Mouse (Mus musculus) gastrocnemius, adult 2 months (tissue): ENCODE measurements around the gene Rad9a. TPM values are rescaled to one million over a fixed set of nuclear protein-coding genes. Genes with fewer than 3 reads are reported as not detected.
"Not testable (repeated sequence)": the region's sequence is repeated elsewhere in the genome, so short reads cannot be mapped to it uniquely, and the experiment has no call there.

Experiments used
- DNase-seq: peaks from one replicate; pipeline ENCODE4 v3.0.0; 2022
- H3K27ac ChIP-seq: fragments of 200-600 bp; 2 replicates; pipeline ENCODE4 v1.8.1; 2022; ENCODE audit warnings: mild to moderate bottlenecking
- H3K4me3 ChIP-seq: fragments of 200-600 bp; 2 replicates; pipeline ENCODE4 v1.8.1; 2022; ENCODE audit warnings: mild to moderate bottlenecking, moderate library complexity
- CTCF ChIP-seq: fragments of 200-600 bp; IDR thresholded peaks from 2 replicates; pipeline ENCODE4 v1.8.1; 2022; ENCODE audit warnings: antibody characterized with exemption, mild to moderate bottlenecking, moderate library complexity
- intact Hi-C: fragments of 180-260 bp; cut with DNase I; formaldehyde crosslinking; loops from one replicate; pipeline ENCODE4 v1.15.1; 2025
- long read RNA-seq, 2 experiments: library from polyadenylated mRNA; stranded (forward); transcript quantifications; one replicate each; pipeline ENCODE4 v2.0.0; 2021
- total RNA-seq, 2 experiments: library from RNA; stranded (reverse); gene quantifications; 2 replicates each; pipeline ENCODE4 v1.2.3; 2021

Gene Rad9a
- 1 to 10 TPM; 2.8 to 3.4 TPM for total RNA-seq
- long read RNA-seq, experiment 1, partial matches to known transcripts, result 0 of 2 reads
- long read RNA-seq, experiment 1, other reads (novel, unspliced or antisense), result 0 of 2 reads
- long read RNA-seq, experiment 2, partial matches to known transcripts, result 0 of 1 reads
- long read RNA-seq, experiment 2, other reads (novel, unspliced or antisense), result 0 of 1 reads

- Histone ChIP-seq H3K4me3 (peak within 1 kb of the TSS; percentile 83), H3K27ac (peak within 1 kb of the TSS; percentile 92)
- intact Hi-C loops, result no loop called here
- TF ChIP-seq CTCF, result no peak
- DNase-seq, result peak; percentile 97
Observed at GRCm38 (mm10) chr19:4201291-4201909, at the start of gene Rad9a. TSS of gene Rad9a (minus strand) at chr19:4201662.

GRCm38 (mm10) chr19:4248683-4249082, 47.2 kb upstream of the Rad9a start:
- intact Hi-C loops, H3K27ac ChIP-seq, H3K4me3 ChIP-seq, DNase-seq: not testable (repeated sequence)

- intact Hi-C loops, result no loop called here
- Histone ChIP-seq H3K4me3 (no peak overlapping the region), H3K27ac (no peak overlapping the region)
- TF ChIP-seq CTCF, result peak; percentile 42
- DNase-seq, result no peak
Observed at GRCm38 (mm10) chr19:4247010-4247409, 45.5 kb upstream of the Rad9a start.

- TF ChIP-seq CTCF, result no peak
- Histone ChIP-seq H3K27ac (no peak overlapping the region), H3K4me3 (no peak overlapping the region)
- no peak for DNase-seq
- intact Hi-C loops, result no loop called here
Observed at GRCm38 (mm10) chr19:4244775-4245174, 43.3 kb upstream of the Rad9a start.

- Histone ChIP-seq H3K27ac (no peak overlapping the region), H3K4me3 (no peak overlapping the region)
- DNase-seq, result no peak
- TF ChIP-seq CTCF, result no peak
- intact Hi-C loops, result no loop called here
Observed at GRCm38 (mm10) chr19:4242416-4242815, 41.0 kb upstream of the Rad9a start.

GRCm38 (mm10) chr19:4240247-4240668, 38.8 kb upstream of the Rad9a start:
- no peak overlapping the region for H3K4me3 ChIP-seq
- no peak overlapping the region for H3K27ac ChIP-seq
- no peak for DNase-seq
- no peak for TF ChIP-seq CTCF
- intact Hi-C loops, result no loop called here

- intact Hi-C loops, result no loop called here
- TF ChIP-seq CTCF, result no peak
- Histone ChIP-seq H3K27ac (no peak overlapping the region), H3K4me3 (no peak overlapping the region)
- no peak for DNase-seq
Observed at GRCm38 (mm10) chr19:4234548-4234947, 33.1 kb upstream of the Rad9a start.

GRCm38 (mm10) chr19:4232651-4233050, 31.2 kb upstream of the Rad9a start:
- Histone ChIP-seq H3K27ac (peak overlapping the region; percentile 98), H3K4me3 (peak overlapping the region; percentile 89)
- intact Hi-C loops, result no loop called here
- TF ChIP-seq CTCF, result no peak
- no peak for DNase-seq

GRCm38 (mm10) chr19:4232186-4232572, 30.7 kb upstream of the Rad9a start:
- no peak for DNase-seq
- intact Hi-C loops, result no loop called here
- TF ChIP-seq CTCF, result no peak
- peak overlapping the region; percentile 89 for H3K4me3 ChIP-seq
- H3K27ac ChIP-seq, result peak overlapping the region; percentile 98

- intact Hi-C loops, result no loop called here
- no peak for TF ChIP-seq CTCF
- DNase-seq, result peak; percentile 99
- Histone ChIP-seq H3K4me3 (peak within 1 kb of the TSS; percentile 89), H3K27ac (peak within 1 kb of the TSS; percentile 98)
Observed at GRCm38 (mm10) chr19:4231253-4232185, 30.1 kb upstream of the Rad9a start, which contains the start of gene Pold4. TSS of gene Pold4 (plus strand) at chr19:4231899.

- no peak for TF ChIP-seq CTCF
- peak overlapping the region; percentile 98 for H3K27ac ChIP-seq
- peak; percentile 39 for DNase-seq
- H3K4me3 ChIP-seq, result no peak overlapping the region
- intact Hi-C loops, result no loop called here
Observed at GRCm38 (mm10) chr19:4230415-4230814, 29.0 kb upstream of the Rad9a start.

- TF ChIP-seq CTCF, result no peak
- H3K4me3 ChIP-seq, result no peak overlapping the region
- intact Hi-C loops, result loop anchor here (2.0 to 5.0 kb wide), 3 partner anchors 59 to 212 kb away; partner anchors contain the start of gene Pitpnm1
- H3K27ac ChIP-seq, result peak overlapping the region; percentile 98
- peak; percentile 47 for DNase-seq
Observed at GRCm38 (mm10) chr19:4229451-4230076, 28.1 kb upstream of the Rad9a start.
